ENCODE assay signal across 9 mouse cellular contexts in the genomic region with DNA sequence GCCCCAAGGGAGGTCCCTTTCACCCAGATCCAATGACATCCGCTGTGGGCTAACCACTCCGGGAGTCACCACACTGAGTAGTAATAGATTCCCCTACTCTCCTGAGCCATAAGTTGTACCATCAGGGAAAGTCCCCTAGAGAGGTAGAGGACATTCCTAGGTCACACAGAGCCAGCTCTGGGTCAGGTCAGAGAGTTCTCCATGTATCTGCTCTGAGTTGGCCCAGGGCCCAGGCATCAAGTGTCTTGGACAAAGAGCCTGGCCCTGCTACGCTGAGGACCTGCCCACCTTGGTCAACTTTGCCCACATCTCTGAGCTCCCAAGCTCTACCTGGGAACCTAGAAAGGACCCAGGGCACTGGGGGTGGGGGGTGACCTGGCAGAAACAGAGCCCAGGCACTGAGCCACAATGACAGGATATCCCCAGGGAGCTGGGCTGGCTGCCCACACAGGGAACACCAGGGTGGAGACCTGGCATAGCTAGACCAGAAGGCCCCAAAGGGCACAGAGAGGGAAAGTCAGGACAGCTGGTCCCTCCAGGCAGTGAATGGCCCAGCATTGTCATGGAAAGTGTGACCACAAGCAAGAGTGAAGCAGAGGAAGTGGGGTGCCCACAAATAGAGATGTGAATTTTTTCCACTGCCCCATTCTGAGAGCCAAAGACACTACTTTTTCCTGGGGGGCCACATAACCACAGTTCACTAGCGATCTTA. TPM values are rescaled to one million over a fixed set of nuclear protein-coding genes. Genes with fewer than 3 reads are reported as not detected.
A peak's percentile ranks its signal among the peaks of the same experiment; 100 is the strongest.
DNase-seq lines count a peak whose midpoint lies in the region; ATAC-seq lines count a peak whose summit lies in the region.
"Had no signal": no experiment of that assay in that cellular context is flagged by ENCODE, and none has a peak within 500 bp of the region (broad histone marks: within the 10 kb centered on the region; RNA-seq: fewer than 3 reads in every experiment).

No protein-coding gene starts in this region.

- H3K9ac ChIP-seq in hindbrain, embryonic 11.5 days (ENCODE audit: low read depth, low read length), result no peak overlapping the region
- H3K9ac ChIP-seq: midbrain, embryonic 12.5 days had no signal

- H3K4me2 ChIP-seq in hindbrain, embryonic 11.5 days (replicated peaks; ENCODE audit: low read depth, low read length), result no peak overlapping the region
- H3K4me2 ChIP-seq: midbrain, embryonic 12.5 days had no signal

- ATAC-seq in hindbrain, embryonic 11.5 days (ENCODE audit: low FRiP score), result no peak

- 89% methylated on average over 4 of the region's 4 CpGs for WGBS in hindbrain, embryonic 11.5 days

- no peak overlapping the region for H3K27ac ChIP-seq in hindbrain, embryonic 11.5 days (ENCODE audit: low read depth, low read length)
- H3K27ac ChIP-seq: midbrain, embryonic 12.5 days had no signal

- no peaks in the 10 kb centered on the region for H3K4me1 ChIP-seq in hindbrain, embryonic 11.5 days (replicated peaks; ENCODE audit: control insufficient read depth, insufficient read depth, low read length)
- H3K4me1 ChIP-seq: midbrain, embryonic 12.5 days had no signal

- DNase-seq in adrenal gland, adult 2 months, result peak; percentile 74
- no peak for DNase-seq in adrenal gland, adult 18-20 months (ENCODE audit: low spot score in 2 of 2)
- DNase-seq in Muller cell, postnatal 12 days (ENCODE audit: inconsistent ontology term), result peak; percentile 54
- DNase-seq in heart, adult 8-10 months (ENCODE audit: low spot score), result peak; percentile 72
- peak; percentile 88 to 93 for DNase-seq in lung, adult 18-20 months
- no peak for DNase-seq in left cerebral cortex, postnatal 14 days (ENCODE audit: low spot score in 2 of 2)
- no peak for DNase-seq in right cerebral cortex, postnatal 14 days
- DNase-seq in hindbrain, embryonic 11.5 days (ENCODE audit: low spot score), result no peak

- no peaks in the 10 kb centered on the region for H3K27me3 ChIP-seq in hindbrain, embryonic 11.5 days (ENCODE audit: control insufficient read depth, insufficient read depth, low read length)

- H3K36me3 ChIP-seq in hindbrain, embryonic 11.5 days (ENCODE audit: control insufficient read depth, insufficient read depth, low read length), result no peaks in the 10 kb centered on the region
- H3K36me3 ChIP-seq: midbrain, embryonic 12.5 days had no signal

- intact Hi-C loops in left cerebral cortex, postnatal 14 days (cut with DNase I), result no loop called here

- no peak overlapping the region for H3K4me3 ChIP-seq in hindbrain, embryonic 11.5 days (ENCODE audit: low read depth, low read length)
- H3K4me3 ChIP-seq: midbrain, embryonic 12.5 days had no signal

- H3K9me3 ChIP-seq in hindbrain, embryonic 11.5 days (ENCODE audit: control insufficient read depth, low read length), result no peaks in the 10 kb centered on the region

RNA-seq across cellular contexts. Expression of a gene that starts 7.4 kb away (rescaled TPM):
- 10 to 100 TPM in 1 of 2 experiments, 1 to 10 TPM in 1; 7.2 to 11.6 TPM for total RNA-seq in adrenal gland, adult 2 months (2021)
- 11.3 and 11.9 TPM in 2 replicates for polyA plus RNA-seq in adrenal gland, adult 2 months (2012; rRNA removed)
- total RNA-seq in adrenal gland, adult 18-20 months (2021), result 10 to 100 TPM in 1 of 2 experiments, 1 to 10 TPM in 1; 8.6 to 10.2 TPM
- 10 to 100 TPM in 3 of 4 experiments, 1 to 10 TPM in 1; 9.5 to 12.4 (median 11.2) TPM for total RNA-seq in heart, adult 8-10 months (2022)
- total RNA-seq in left cerebral cortex, postnatal 14 days (2021), result 1 to 10 TPM; 7.9 to 8.5 TPM
- polyA plus RNA-seq in hindbrain, embryonic 11.5 days (2014; fragmentation: Nextera tagmentation; extraction: Ambion mirVana), result 0.68 and 1.4 TPM in 2 replicates

RNA-seq across cellular contexts. Expression of a gene that starts 45.3 kb away (rescaled TPM):
- under 1 TPM; 0.40 to 0.55 TPM for total RNA-seq in adrenal gland, adult 2 months (2021)
- polyA plus RNA-seq in adrenal gland, adult 2 months (2012; rRNA removed), result 0.85 and 1.0 TPM in 2 replicates
- under 1 TPM; 0.56 to 0.83 TPM for total RNA-seq in adrenal gland, adult 18-20 months (2021)
- under 1 TPM; 0.35 to 0.49 (median 0.43) TPM for total RNA-seq in heart, adult 8-10 months (2022)
- 1 to 10 TPM; 1.2 to 1.3 TPM for total RNA-seq in left cerebral cortex, postnatal 14 days (2021)
- 1.4 and 2.4 TPM in 2 replicates for polyA plus RNA-seq in hindbrain, embryonic 11.5 days (2014; fragmentation: Nextera tagmentation; extraction: Ambion mirVana)

Comparison
In these comparisons a context has a peak if more than half of its experiments do, and no peak if none do; other contexts are left out.
1. DNase-seq: peak in adrenal gland, adult 2 months (single experiment), Muller cell, postnatal 12 days (single experiment), heart, adult 8-10 months (single experiment) and lung, adult 18-20 months (2 of 2); none in adrenal gland, adult 18-20 months (0 of 2), left cerebral cortex, postnatal 14 days (0 of 2), right cerebral cortex, postnatal 14 days (single experiment) and hindbrain, embryonic 11.5 days (single experiment).